Mouse (Mus musculus): ENCODE data around the gene Plpp7.

DNA sequence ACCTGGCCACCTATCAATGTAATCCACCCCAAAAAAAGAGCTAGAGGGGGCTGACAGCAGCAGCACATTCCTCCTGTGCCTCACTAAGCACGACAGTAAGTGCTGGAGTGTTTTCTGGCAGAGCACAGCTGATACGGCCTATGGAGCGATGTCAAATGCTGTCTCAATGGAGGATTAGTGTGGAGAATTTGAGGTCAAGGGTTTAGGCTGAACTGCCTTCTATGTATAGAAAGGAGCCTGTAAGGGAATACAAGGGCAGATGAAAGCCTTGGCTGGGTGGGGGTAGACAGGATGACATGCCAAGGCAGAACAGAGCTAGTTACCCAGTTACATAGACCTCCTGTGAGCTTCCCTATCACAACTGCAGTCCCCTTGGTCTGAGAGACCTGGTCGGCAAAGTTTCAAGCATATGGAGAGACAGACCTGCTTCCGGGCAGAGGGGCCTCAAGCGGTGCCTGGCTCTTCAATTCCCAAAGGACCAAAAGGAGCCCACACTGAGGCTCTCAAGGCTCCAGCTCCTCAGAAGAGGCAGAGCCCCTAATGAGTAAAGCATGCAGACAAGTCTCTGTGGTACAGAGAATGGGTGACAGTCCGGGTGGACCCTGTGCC, 39.9 kb upstream of the Plpp7 start:
- no peak for TF ChIP-seq POLR2A (IDR thresholded peaks at IDR 0.05; ENCODE audit: borderline replicate concordance, low read depth, low read length)
- TF ChIP-seq CTCF (IDR thresholded peaks at IDR 0.05; ENCODE audit: low read depth, low read length) = no peak

All from bone marrow macrophage, adult 2 months (primary cell).